Mouse (Mus musculus): ENCODE measurements around the gene Tspan13. TPM values are rescaled to one million over a fixed set of nuclear protein-coding genes. Genes with fewer than 3 reads are reported as not detected.

Tspan13 gene
- 100 to 1,000 TPM; 286 to 292 TPM for total RNA-seq (2021)

- peak; percentile 76 to 82 for DNase-seq (ENCODE audit: extremely low spot score in 1 of 2, low spot score in 1 of 2)
These were observed at the start of gene Tspan13 for GRCm38 (mm10) chr12:36042348-36042778. Tspan13 (minus strand) TSS chr12:36042500.

GRCm38 (mm10) chr12:36091964-36092363, 49.7 kb upstream of the Tspan13 start:
- DNase-seq (ENCODE audit: extremely low spot score in 1 of 2, low spot score in 1 of 2), result no peak

- DNase-seq (ENCODE audit: extremely low spot score in 1 of 2, low spot score in 1 of 2), result no peak
These were observed 46.9 kb upstream of the Tspan13 start for GRCm38 (mm10) chr12:36089221-36089620.

- no peak for DNase-seq (ENCODE audit: extremely low spot score in 1 of 2, low spot score in 1 of 2)
These were observed 46.5 kb upstream of the Tspan13 start for GRCm38 (mm10) chr12:36088804-36089203.

- DNase-seq (ENCODE audit: extremely low spot score in 1 of 2, low spot score in 1 of 2), result no peak
These were observed 43.1 kb upstream of the Tspan13 start for GRCm38 (mm10) chr12:36085380-36085779.

GRCm38 (mm10) chr12:36078101-36078899, 36.0 kb upstream of the Tspan13 start:
- DNase-seq (ENCODE audit: extremely low spot score in 1 of 2, low spot score in 1 of 2), result no peak

GRCm38 (mm10) chr12:36072860-36073259, 30.6 kb upstream of the Tspan13 start:
- no peak for DNase-seq (ENCODE audit: extremely low spot score in 1 of 2, low spot score in 1 of 2)

GRCm38 (mm10) chr12:36070231-36070630, 27.9 kb upstream of the Tspan13 start:
- no peak for DNase-seq (ENCODE audit: extremely low spot score in 1 of 2, low spot score in 1 of 2)

- DNase-seq (ENCODE audit: extremely low spot score in 1 of 2, low spot score in 1 of 2), result no peak
These were observed 25.2 kb upstream of the Tspan13 start for GRCm38 (mm10) chr12:36067538-36067937.

GRCm38 (mm10) chr12:36065911-36066310, 23.6 kb upstream of the Tspan13 start:
- peak in 1 of 2 experiments; percentile 28 for DNase-seq (ENCODE audit: extremely low spot score in 1 of 2, low spot score in 1 of 2)

- no peak for DNase-seq (ENCODE audit: extremely low spot score in 1 of 2, low spot score in 1 of 2)
These were observed 15.4 kb upstream of the Tspan13 start for GRCm38 (mm10) chr12:36057699-36058098.

GRCm38 (mm10) chr12:36050276-36050675, 8.0 kb upstream of the Tspan13 start:
- DNase-seq (ENCODE audit: extremely low spot score in 1 of 2, low spot score in 1 of 2), result no peak

- no peak for DNase-seq (ENCODE audit: extremely low spot score in 1 of 2, low spot score in 1 of 2)
These were observed 5.3 kb upstream of the Tspan13 start for GRCm38 (mm10) chr12:36047593-36047992.

- DNase-seq (ENCODE audit: extremely low spot score in 1 of 2, low spot score in 1 of 2), result no peak
These were observed 3.9 kb upstream of the Tspan13 start for GRCm38 (mm10) chr12:36046196-36046595.

- DNase-seq (ENCODE audit: extremely low spot score in 1 of 2, low spot score in 1 of 2), result no peak
These were observed 2.4 kb upstream of the Tspan13 start for GRCm38 (mm10) chr12:36044691-36045090.

GRCm38 (mm10) chr12:36041703-36042347, 475 bp downstream of the Tspan13 start:
- peak; percentile 50 to 63 for DNase-seq (ENCODE audit: extremely low spot score in 1 of 2, low spot score in 1 of 2)

GRCm38 (mm10) chr12:36041281-36041589, 1.1 kb downstream of the Tspan13 start:
- no peak for DNase-seq (ENCODE audit: extremely low spot score in 1 of 2, low spot score in 1 of 2)

GRCm38 (mm10) chr12:36040571-36041280, 1.6 kb downstream of the Tspan13 start:
- no peak for DNase-seq (ENCODE audit: extremely low spot score in 1 of 2, low spot score in 1 of 2)

GRCm38 (mm10) chr12:36039541-36040084, 2.7 kb downstream of the Tspan13 start:
- no peak for DNase-seq (ENCODE audit: extremely low spot score in 1 of 2, low spot score in 1 of 2)

- no peak for DNase-seq (ENCODE audit: extremely low spot score in 1 of 2, low spot score in 1 of 2)
These were observed 5.5 kb downstream of the Tspan13 start for GRCm38 (mm10) chr12:36036776-36037175.

- DNase-seq (ENCODE audit: extremely low spot score in 1 of 2, low spot score in 1 of 2), result no peak
These were observed 6.2 kb downstream of the Tspan13 start for GRCm38 (mm10) chr12:36036121-36036520.

All from layer of hippocampus, postnatal 25 days (tissue).